Mouse (Mus musculus) bone marrow, adult 2 months (tissue): ENCODE measurements around the gene Gng3. TPM values are rescaled to one million over a fixed set of nuclear protein-coding genes. Genes with fewer than 3 reads are reported as not detected.
"Not testable (repeated sequence)": the region's sequence is repeated elsewhere in the genome, so short reads cannot be mapped to it uniquely, and the experiment has no call there.

ENCODE experiments used
- H3K27ac ChIP-seq: fragments of 200-500 bp; 2 replicates; pipeline ENCODE4 v1.5.1; 2012; ENCODE audit warnings: low read depth, mild to moderate bottlenecking, control low read depth, inconsistent platforms, low read length; ENCODE audit not compliant: control insufficient read depth, poor library complexity, insufficient read depth
- H3K4me1 ChIP-seq: fragments of 200-500 bp; 2 replicates; pipeline ENCODE4 v1.6.1; 2011; ENCODE audit warnings: low read length; ENCODE audit not compliant: control insufficient read depth, insufficient read depth
- H3K4me3 ChIP-seq: fragments of 200-500 bp; replicated peaks from 2 replicates; pipeline ENCODE3; 2011; ENCODE audit warnings: mild to moderate bottlenecking, low read depth, low read length, control low read depth; ENCODE audit not compliant: control insufficient read depth
- CTCF ChIP-seq: fragments of 200-500 bp; IDR thresholded peaks from 2 replicates; pipeline ENCODE4 v1.5.1; 2011; ENCODE audit warnings: low read length, control low read depth; ENCODE audit not compliant: control insufficient read depth, insufficient read depth
- POLR2A ChIP-seq: fragments of 200-500 bp; IDR thresholded peaks from 2 replicates; pipeline ENCODE4 v1.6.1; 2011; ENCODE audit warnings: low read depth, mild to moderate bottlenecking, control low read depth, low read length, borderline replicate concordance; ENCODE audit not compliant: control insufficient read depth
- WGBS: fragments of 180-500 bp; shearing (Covaris S2); methylation state at CpG from one replicate; pipeline ENCODE4 v1.1.7; 2018; 5-methylcytosine and 5-hydroxymethylcytosine counted together
- polyA plus RNA-seq: library from polyadenylated mRNA; stranded (reverse); fragments of >200 nt; gene quantifications from 2 replicates; pipeline ENCODE4 v1.2.4, GENCODE M21; 2011; ENCODE audit warnings: low replicate concordance; ENCODE audit not compliant: missing spikeins, insufficient read depth, insufficient read length

Gene Gng3
- polyA plus RNA-seq, 1 experiment: 1.5 TPM

DNA sequence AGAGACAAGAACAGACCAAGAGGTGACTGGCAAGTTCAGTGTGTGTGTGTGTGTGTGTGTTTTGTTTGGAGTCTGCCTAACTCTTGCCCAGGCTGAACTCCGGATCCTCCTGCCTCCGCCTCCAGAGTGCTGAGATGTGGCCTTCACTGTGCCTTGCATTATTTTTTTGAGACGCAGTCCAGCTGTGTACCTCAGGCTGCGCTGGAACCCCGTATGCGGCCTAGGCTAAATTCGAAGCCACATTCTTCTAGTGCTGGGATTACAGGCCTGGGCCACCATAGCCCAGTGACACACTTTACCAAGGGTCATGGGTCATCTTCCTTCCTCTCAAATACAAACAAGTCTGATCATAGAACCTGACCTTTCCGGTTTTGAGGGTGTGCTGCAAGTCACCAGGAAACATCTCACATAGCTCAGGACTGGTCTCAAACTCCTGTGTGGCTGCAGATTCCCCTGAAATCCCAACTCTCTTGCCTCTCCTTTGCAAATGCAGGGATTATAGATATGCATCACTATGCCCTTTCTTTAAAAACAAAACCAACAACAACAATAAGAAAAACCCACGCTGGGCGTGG lies 33.4 kb upstream of the Gng3 start:
- WGBS: 70% methylated on average over 10 of the region's 10 CpGs
- Histone ChIP-seq H3K4me3 (peak overlapping the region; percentile 29), H3K4me1 (no peaks in the 10 kb centered on the region; the same call in 1 of the 2 replicates), H3K27ac (no peak overlapping the region)
- TF ChIP-seq POLR2A: no peak
- no peak for TF ChIP-seq CTCF

DNA sequence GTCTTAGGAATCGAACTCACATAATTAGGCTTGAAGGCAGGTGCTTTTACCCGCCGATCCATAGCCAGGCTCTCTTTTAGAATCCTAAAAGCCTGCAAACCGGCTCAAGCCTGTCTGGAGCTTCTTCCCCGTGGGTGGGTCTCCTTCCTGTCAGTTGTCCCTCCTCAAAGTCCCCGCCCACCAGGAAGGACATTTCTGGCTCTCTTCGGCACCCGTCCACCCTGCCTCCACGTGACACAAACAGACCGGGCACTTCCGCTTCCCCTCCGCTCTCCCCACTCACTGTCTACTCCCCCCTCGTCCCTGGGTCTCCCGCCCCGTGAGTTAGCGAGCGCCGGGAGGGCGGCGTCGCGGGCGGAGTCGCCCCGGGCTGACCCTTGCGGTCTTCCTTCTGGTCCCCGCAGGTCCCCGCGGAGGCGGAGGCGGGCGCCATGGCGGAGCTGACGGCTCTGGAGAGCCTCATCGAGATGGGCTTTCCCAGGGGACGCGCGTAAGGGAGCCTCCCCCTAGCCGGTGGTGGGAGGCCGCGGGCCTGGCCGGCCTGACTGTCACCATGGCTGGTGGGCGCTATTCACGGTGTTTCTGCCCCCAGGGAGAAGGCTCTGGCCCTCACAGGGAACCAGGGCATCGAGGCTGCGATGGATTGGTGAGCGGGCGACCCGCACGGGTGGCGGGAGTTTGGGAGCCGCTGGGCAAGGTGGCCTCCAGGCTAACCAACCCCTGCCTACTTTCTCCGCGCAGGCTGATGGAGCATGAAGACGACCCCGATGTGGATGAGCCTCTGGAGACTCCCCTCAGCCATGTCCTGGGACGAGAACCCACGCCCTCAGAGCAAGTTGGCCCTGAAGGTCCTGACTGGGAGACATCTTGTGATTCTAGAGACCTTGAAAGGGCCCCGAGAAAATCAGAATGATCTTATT lies 32.5 kb upstream of the Gng3 start, which contains the start of gene Ubxn1:
Gene Ubxn1, plus strand, starts transcription at position 230 of the 920 bp plus-strand sequence.
- Histone ChIP-seq H3K4me3 (peak within 1 kb of the TSS; percentile 89), H3K4me1 (no peaks in the 10 kb centered on the region; the same call in 1 of the 2 replicates), H3K27ac (peak within 1 kb of the TSS; percentile 80)
- TF ChIP-seq POLR2A: peak; percentile 69
- no peak for TF ChIP-seq CTCF
- WGBS: under 1% methylated on average over 59 of the region's 59 CpGs

DNA sequence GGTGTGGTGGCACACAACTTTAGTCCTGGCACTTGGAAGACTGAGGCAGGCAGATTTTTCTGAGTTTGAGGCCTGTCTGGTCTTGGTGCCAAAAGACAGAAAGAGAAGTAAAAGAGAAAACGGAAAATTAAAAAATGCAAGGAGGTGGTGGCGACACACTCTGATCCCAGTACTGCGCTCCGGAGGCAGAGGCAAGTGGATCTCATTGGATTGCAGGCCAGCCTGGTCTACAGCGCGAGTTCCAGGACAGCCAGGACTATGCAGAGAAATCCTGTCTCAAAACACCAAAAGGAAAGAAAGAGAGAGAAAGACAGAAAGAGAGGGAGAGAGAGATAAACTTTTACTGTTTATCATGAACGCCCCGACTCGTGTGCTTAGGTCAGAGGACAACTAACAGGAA lies 31.8 kb upstream of the Gng3 start:
- H3K4me3 ChIP-seq: peak overlapping the region; percentile 89
- no peaks in the 10 kb centered on the region; the same call in 1 of the 2 replicates for H3K4me1 ChIP-seq
- no peak for TF ChIP-seq POLR2A
- TF ChIP-seq CTCF: no peak
- 20% methylated on average over 9 of the region's 9 CpGs for WGBS
- H3K27ac ChIP-seq: peak overlapping the region; percentile 42

DNA sequence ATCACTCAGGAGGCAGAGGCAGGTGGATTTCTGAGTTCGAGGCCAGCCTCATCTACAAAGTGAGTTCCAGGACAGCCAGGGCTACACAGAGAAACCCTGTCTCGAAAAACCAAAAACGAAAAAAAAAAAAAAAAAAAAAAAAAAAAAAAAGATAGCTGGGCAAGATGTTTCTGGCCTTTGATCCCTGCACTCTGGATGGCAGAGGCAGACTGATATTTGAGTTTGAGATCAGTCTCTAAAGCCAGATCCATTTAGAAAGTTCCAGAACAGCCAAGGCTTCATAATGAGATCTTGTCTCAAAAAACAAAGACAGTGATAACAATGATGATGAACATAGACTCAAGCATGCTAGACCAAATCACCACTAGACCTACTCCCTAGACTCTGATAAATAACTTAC lies 31.4 kb upstream of the Gng3 start:
- not testable (repeated sequence) for H3K4me3 ChIP-seq, H3K27ac ChIP-seq, H3K4me1 ChIP-seq
- 67% methylated on average over 3 of the region's 3 CpGs for WGBS

DNA sequence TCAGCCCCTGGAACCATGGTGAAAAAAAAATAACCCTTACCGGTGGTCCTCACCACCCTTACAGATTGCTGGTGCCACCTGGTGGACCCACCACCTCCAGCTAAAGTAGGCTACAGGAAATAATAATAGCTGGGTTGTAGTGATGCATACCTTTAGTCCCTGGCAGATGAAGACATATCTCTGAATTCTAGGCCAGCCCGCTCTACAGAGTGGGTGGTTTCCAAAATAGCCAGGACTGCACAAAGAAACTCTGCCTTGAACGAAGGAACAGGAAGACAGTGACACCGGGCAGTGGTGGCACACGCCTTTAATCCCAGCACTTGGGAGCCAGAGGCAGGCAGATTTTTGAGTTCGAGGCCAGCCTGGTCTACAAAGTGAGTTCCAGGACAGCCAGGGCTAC lies 25.3 kb upstream of the Gng3 start:
- WGBS: 81% methylated on average over 6 of the region's 6 CpGs
- TF ChIP-seq POLR2A (no peak), CTCF (no peak)
- no peak overlapping the region for H3K4me3 ChIP-seq
- no peak overlapping the region for H3K27ac ChIP-seq
- no peaks in the 10 kb centered on the region for H3K4me1 ChIP-seq

DNA sequence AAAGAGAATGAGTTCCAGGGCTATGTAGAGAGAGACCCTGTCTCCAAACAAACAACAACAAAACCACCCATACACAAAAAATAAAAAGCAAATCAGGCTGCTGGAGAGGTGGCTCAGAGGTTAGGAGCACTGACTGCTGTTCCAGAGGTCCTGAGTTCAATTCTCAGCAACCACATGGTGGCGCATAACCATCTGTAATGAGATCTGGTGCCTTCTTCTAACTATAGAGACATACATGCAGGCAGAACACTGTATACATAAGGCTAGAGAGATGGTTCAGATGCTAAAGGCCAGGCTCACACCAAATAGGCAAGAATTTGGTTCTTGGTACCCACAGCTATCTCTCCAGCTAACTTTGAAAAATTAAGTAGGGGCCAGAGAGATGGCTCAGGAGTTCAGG lies 20.0 kb upstream of the Gng3 start:
- WGBS: 30% methylated on average over 1 of the region's 1 CpGs
- Histone ChIP-seq H3K4me1 (no peaks in the 10 kb centered on the region), H3K4me3 (no peak overlapping the region), H3K27ac (no peak overlapping the region)
- TF ChIP-seq CTCF (peak; percentile 33; the same call in 1 of the 2 replicates), POLR2A (no peak)

DNA sequence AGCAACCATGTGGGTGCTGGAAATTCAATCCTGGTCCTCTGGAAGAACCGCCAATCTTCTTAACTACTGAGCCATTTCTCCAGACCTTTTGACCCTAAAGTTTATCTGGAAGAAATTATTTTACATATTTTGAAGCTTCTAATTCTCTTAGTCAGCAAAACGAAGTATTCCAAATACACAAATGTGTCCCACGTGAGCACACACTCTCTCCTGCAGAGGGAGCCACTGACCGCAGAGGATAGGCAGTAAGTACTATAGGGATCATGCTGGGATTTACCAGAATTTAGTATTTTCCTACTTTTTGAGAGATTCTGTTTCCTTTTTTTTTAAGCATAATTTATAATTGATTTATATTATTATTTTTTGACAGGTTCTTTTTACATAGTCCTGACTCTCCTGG lies 18.7 kb upstream of the Gng3 start:
- WGBS: 26% methylated on average over 4 of the region's 4 CpGs
- Histone ChIP-seq H3K4me3 (no peak overlapping the region), H3K4me1 (no peaks in the 10 kb centered on the region), H3K27ac (no peak overlapping the region)
- TF ChIP-seq POLR2A (no peak), CTCF (peak; percentile 75)

DNA sequence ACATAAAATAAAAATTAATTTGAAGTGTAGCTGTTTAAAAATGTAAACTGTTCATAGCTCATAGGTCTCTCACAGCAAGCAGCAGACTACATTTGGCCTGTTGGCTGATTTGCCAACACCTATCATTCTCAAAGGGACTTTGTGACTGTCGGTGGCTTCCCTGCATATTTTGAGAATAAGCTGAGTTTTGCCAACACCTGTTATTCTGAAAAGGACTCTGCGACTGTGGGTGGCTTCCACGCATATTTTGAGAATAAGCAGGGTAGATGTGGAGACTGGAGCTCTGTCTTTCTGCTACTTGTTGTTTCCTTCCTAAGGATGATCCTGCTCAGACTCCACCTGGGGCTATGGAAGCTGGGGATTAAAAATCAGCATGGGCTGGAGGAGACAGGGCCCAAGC lies 14.1 kb upstream of the Gng3 start:
- no peak overlapping the region for H3K4me3 ChIP-seq
- TF ChIP-seq POLR2A (no peak), CTCF (no peak)
- no peaks in the 10 kb centered on the region for H3K4me1 ChIP-seq
- WGBS: 81% methylated on average over 3 of the region's 3 CpGs
- no peak overlapping the region for H3K27ac ChIP-seq
